Mouse (Mus musculus) left cerebral cortex, postnatal 4 days (tissue): Measurements from ENCODE around the gene Mlf2. TPM values are rescaled to one million over a fixed set of nuclear protein-coding genes. Genes with fewer than 3 reads are reported as not detected.

Source experiments
- DNase-seq: peaks from one replicate; pipeline ENCODE4 v3.0.0-alpha.2; 2022
- intact Hi-C: fragments of 180-260 bp; cut with DNase I; formaldehyde crosslinking; loops from one replicate; pipeline ENCODE4 v1.15.1; 2025
- total RNA-seq, 2 experiments: library from RNA; stranded (reverse); gene quantifications; 2 replicates each; pipeline ENCODE4 v1.2.3; 2021

Gene Mlf2
- total RNA-seq, 2 experiments from 2014 or later: 467 to 469 TPM

DNA sequence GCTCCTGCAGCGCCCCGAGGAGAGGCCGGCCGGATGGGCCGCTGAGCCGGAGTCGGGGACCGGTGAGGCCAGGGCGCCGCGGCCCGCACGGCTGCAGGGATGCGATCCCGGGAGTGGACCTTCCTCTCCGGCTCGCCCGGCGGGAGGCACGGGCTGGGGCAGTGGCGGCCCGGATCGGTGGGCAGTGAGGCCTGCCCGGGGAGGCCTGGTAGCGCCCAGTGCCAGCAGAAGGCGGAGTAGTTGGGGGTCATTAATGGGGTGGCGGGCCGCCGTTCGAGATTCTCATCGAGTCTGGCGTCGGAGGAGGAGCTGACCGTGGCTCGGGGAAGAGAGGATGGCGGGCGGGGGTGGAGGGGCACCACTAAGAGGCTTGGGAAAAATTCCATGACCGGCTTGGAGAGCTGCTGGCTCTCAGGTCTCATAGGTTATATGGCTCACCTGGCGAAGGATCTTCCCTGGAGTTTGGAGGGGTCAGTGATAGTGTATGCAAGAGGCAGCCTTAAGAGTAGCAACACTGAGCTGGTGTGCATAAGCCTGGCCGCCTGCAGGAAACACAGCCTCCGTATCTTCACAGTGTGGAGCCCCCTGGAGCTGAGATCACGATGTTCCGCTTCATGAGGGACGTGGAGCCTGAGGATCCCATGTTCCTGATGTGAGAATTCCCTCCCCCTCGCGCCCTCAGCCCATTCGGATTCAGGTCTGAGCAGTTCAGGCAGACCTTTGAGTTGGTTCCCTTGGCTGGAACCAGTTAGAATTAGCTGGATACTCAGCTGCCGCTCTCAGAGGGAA, 533 bp downstream of the Mlf2 start:
- intact Hi-C loops: loop anchor here (5.0 kb wide), 1 partner anchor 69 kb away; the partner anchor contains the start of gene Gpr162
- peak; percentile 40 for DNase-seq

DNA sequence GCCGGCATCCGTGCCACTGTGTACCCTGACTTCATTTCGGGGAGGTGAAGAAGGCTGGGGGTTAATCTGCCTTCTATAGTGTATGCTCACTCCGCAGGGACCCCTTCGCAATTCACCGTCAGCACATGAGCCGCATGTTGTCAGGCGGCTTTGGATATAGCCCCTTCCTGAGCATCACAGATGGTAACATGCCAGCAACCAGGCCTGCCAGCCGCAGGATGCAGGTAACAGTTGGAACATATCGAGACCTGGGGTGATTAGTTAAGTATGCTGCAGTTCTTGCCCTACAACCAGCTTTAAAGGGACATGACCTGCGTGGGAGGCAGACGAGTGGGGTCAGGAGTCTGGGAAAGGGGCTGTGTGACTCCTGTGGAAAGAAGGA, 1.1 kb downstream of the Mlf2 start:
- peak; percentile 35 for DNase-seq
- intact Hi-C loops: loop anchor here (5.0 kb wide), 1 partner anchor 70 kb away; the partner anchor contains the start of gene Gpr162

DNA sequence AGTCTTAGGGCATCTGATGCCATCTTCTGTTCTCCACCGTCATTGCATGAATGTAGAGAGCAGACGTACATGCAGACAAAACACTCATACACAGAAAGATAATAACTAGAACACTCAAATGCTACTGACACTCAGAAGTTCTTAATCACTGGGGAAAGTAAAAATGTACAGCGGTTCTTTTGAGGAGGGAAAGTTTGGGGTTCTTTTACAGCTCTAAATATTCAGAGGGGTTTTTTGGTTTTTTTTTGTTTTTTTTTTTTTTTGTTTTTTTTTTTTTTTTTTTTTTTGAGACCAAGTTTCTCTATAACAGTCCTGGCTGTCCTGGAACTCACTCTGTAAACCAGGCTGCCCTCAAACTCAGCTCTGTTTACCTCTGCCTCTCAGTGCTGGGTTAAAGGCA, 1.9 kb downstream of the Mlf2 start:
- no peak for DNase-seq
- intact Hi-C loops: loop anchor here (5.0 kb wide), 1 partner anchor 71 kb away; the partner anchor contains the start of gene Gpr162

DNA sequence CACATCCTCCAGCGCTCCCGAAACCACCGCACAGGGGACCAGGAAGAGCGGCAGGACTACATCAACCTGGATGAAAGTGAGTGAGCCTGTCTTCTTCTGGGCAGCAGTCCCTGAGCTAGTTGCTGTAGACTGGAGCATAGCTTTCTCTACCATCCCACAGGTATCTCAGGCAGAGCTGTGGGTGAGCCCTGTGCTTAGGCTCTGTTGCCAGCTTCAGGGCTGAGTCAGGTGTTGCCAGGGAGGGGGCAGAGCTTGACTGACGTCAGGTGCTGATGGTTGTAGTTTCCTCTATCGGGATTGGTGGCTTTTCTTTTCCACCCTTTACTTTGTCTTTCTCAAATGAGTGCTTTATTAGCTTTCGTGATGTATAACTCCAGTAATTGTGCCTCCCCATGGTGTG, 3.5 kb downstream of the Mlf2 start:
- no peak for DNase-seq
- intact Hi-C loops: loop anchor here (5.0 kb wide), 1 partner anchor 72 kb away; the partner anchor contains the start of gene Gpr162

DNA sequence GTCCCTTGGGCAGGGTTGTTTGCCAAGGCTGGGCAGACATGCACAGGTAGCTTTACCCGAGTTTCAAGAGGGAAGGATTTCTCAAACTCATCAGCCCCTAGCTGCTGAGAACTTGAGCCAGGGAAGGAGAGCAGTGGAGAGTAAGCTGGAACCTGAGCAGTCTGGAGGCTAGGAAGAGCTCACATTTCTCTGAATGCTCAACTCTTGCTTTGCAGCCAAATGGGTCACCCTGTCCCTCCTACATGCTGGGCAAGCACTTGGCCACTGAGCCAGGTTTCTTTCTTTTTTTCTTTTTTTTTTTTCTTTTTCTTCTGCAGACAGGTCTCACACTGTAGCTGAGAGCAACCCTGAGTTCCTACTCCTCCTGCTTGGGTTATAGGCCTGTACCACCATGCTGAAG, 5.5 kb downstream of the Mlf2 start:
- intact Hi-C loops: no loop called here
- no peak for DNase-seq

DNA sequence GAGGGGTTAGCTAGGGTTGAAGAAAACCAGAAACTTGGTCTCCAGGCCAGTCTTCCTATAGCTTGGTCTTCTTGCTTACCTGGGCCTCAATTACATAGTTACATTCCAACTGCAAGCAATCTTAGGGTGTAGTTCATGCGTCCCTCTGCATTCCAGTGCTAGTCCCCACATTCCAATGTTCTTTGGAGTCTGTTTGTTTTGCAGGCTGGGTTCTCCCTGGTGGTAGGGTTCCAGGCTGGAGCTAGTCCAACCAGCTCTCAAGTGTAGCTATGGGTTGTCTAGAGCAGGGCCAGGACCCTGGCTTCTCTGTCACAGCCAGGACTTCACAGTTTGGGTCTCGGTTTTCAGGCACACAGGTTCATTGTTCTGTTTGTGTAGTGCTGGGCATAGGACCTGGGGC, 6.3 kb downstream of the Mlf2 start:
- intact Hi-C loops: no loop called here
- no peak for DNase-seq

DNA sequence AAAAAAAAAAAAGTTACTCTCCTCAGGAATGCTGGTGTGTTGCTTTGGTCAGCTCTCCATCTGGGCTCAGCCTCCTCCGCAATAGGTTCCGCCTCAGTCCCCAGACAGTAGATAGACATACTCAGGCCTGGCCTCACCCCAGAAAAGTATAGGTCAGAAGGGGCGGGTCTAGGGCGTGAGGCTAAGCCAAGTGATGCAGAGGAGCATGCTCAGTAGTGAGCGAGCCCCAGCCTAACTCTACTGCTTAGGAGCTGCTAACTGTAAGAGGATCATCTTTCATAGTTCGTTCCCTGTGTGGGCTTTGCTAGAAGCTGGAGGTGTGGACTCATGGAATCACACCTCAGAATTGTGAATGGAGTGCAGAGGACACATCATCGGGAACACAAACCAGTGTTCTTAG, 7.4 kb downstream of the Mlf2 start:
- no peak for DNase-seq
- intact Hi-C loops: no loop called here

DNA sequence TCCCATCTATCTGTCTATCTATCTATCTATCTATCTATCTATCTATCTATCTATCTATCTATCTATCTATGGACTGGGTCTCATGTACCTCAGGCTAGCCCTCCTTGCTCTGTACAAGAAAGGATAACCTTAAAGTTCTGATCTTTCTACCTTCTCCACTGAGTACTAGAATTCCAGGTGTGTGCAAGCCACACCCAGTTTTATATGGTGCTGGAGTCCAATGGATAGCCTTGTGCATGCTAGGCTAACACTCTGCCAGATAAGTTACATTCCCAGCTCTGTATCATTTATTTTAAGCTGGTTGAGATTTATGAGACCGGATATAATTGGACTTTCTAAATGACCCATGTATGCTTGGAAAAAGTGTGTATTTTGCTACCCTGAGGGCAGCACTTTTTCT, 10.5 kb downstream of the Mlf2 start:
- no peak for DNase-seq
- intact Hi-C loops: no loop called here

DNA sequence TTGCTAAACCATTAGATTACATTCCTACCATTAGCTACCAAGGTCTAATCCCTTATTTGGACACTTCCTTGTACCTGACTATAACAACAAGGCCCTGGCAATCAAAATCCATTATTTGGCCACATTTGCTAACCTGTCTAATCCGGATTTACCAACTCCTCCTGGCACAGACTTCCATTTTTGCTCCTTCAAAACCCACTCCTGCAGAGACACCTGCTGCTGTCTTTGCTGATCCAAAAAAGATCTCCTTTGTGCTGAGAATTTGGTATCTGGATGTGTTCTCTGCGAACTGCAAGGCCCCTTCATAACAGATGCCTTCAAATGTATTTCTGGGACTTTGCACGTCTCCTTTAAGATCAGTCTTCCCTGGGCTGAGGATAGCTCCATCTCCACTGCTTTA, 12.3 kb downstream of the Mlf2 start:
- no peak for DNase-seq
- intact Hi-C loops: no loop called here

DNA sequence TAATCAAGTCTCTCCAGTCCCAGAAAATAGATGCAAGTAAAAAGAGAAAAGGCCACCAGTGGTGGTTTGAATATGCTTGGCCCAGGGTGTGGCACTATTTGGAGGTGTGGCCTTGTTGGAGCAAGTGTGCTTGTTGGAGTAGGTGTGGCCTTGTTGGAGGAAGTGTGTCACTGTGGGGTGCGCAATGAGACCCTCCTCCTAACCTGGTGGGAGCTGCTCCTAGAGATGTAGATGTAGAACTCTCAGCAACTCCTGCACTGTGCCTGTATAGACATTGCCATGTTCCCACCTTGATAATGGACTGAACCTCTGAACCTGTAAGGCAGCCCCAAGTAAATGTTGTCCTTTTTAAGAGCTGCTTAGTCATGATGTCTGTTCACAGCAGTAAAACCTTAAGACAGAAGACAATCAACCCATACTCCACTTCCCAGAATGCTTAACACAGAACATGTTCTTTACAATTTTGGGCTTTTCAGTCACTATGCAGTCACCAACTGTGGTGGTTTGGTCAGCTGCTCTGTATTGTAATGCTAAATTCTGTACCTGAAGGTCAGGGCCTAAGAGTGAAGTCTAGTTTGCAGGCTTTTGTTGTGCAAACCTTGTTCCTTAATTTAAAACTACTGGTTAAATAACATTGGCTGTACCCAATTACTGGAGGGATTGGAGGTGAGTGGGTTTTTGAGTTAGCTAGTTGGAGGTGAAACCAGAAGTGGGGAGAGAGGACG, 23.0 kb downstream of the Mlf2 start:
- DNase-seq: no peak
- intact Hi-C loops: no loop called here

DNA sequence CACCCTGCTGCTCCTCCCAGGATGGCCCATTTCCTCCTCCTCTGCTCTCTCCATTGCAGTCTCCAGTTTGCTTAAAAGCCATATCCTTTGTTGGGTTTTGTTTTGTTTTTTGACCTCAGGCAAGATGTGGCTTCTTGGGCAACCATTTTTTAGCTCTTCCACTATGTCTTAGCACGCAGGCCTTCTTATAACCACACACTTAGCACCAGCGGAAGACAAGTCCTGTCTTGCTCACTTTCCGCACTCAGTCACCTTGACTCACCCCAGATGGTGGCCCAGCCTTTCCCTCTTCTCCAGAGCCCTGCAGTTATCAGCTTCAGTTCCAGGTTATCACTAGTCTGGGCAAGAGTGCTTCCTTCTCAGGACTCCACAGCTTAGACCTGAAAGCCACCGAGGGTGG, 24.0 kb downstream of the Mlf2 start:
- DNase-seq: no peak
- intact Hi-C loops: no loop called here

DNA sequence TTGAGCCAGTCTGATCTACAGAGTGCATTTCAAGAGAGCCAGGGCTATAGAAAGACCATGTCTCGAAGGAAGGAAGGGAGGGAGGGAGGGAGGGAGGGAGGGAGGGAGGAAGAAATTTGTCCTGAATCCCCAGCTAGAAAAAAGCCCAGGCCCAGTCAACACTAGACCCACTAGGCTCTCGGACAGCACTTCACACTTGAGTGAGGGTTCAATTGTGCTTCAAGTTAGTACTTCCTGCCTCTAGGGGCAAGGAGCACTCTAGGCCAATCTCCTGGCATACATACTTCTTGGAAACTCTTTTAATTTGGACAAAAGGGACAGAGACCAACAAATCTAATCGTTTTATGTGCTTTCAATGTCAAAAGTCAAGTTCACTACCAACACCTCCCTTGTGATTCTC, 26.9 kb downstream of the Mlf2 start:
- intact Hi-C loops: no loop called here
- DNase-seq: no peak

DNA sequence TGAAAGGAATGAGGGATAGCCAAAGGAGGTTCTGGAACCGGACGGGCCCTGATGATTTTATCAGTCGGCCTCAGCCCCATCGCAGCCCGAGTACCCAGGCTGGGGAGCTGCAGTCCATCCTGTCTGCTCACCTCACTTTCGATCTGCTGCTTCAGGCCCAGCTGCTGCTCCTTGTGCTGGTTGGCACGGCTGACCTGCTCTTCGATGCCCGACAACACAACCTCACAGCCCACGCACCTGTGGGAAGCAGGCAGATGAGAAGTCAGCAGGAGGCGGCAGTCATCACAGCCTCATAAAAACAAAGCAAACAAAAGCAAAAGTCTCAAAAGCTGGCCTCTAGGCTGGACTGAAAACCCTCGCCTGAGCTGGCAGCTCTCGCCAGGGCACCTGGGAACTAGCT, 28.8 kb downstream of the Mlf2 start:
- no peak for DNase-seq
- intact Hi-C loops: no loop called here

DNA sequence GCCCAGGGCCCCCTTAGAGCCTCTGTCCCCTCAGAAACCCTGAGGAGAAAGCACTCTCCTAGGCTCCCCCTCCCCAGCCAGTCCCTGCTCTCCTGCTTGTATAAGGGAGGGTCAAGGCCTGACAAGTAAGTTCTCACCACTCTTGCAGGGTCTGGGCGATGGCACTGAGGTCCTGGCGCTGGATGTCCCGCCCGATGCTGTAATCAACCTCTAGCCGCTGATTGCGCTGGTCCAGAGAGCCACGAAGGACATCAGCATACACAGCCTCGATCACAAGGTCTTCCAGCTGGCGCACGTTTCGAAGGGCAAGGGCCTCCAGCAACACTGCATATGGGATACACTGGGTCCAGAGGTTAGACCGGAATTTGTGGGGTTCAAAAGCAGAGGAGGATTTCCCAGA, 29.8 kb downstream of the Mlf2 start:
- DNase-seq: no peak
- intact Hi-C loops: no loop called here

DNA sequence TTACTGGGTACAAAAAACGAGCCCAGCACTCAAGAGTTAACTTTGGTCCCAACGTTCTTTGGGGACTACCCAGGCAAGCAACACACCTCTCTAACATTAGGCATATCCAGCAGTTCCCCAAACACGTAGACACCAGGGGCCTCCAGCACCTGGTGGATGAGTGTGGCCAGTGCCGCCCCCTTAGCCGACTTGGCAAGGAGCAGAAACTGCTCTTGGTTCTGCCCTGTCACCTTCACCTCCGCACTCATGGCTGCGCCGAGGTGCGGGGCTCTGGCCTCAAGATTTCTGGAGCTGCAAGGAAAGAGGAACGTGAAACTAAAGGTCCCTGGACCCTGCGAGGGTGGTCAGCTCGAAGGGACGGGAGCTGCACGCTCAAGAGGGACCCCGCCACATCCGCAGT, 33.5 kb downstream of the Mlf2 start:
- DNase-seq: peak; percentile 7
- intact Hi-C loops: no loop called here

DNA sequence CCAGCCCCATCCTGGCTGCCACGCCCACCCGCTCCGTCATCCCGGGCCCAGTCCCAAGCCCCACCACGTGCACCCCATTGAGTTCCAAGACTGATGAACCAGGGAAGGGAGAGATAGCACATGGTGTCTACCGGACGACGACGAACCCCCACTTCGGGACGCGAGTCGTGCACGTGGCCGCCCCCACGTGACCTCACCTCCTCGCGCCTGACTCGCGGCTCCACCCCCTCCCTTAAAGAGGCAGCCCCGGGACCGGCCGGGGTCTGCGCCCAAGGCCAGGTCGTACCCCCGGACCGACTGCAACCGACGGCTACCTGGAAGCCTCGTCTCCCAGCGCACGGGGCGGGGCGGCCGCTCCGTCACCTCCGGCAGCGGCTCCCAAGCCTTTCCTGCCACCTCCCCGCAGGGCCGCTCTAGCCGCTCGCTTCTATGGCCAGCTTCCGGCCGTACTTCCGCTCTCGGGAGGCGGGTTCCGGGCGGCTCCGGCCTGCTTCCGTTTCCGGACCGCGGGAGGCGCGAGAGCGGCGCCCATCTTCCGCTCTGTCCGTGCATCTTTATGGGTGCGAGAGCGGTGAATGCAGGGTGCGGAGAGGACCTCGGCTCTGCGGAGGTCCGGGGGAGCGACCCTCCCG, 34.0 kb downstream of the Mlf2 start, which contains the start of gene Cops7a:
TSS of gene Cops7a (minus strand) at position 451 of the 632 bp plus-strand sequence.
- intact Hi-C loops: no loop called here
- DNase-seq: peak; percentile 96

DNA sequence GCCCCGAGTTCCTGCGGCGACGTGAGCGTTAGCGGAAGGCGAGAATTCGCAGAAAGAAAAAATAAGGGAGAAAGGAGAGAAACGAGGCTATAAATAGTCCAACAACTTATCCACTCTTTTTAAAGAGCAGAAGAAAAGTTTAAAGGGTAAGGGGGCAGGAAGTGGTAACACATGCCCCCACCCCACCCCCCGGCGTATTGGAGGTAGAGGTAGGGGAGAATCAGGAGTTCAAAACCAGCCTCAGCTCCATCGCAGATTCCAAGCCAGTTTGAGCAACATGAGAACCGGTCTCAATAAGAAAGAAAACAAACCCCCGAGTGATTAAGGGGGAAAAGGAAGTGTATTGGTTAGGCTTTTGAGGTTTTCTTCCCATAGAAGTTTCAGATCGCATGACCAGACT, 34.6 kb downstream of the Mlf2 start:
- intact Hi-C loops: no loop called here

DNA sequence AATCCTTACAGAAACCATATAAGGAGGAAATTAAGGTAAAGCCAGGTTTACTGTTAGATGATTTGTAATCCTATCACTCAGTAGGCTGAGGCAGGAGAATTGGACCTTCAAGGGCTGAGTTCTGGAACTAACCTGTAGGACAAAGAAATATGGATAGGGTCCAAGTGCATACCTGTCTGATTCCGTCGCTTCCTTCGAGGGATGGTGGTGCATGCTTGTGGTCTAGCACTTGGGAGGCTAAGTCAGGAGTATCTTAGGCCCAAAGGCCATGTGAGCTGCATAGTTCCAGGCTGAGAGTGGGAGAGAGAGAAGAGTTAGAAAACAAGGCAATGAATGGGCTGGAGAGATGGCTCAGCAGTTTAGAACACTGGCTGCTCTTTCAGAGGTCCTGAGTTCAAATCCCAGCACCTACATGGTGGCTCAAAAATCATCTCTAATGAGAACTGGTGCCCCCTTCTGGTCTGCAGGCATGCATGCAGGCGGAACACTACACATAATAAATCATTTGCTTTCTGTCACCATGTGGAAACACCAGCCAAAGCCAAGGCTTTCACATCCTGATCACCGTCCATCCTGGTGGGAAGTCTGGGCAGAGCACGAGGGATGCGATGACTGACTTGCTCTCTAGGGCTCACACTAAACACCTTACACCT, 35.4 kb downstream of the Mlf2 start:
- no peak for DNase-seq
- intact Hi-C loops: no loop called here

More for the DNA sequence above, 34.6 kb downstream of the Mlf2 start:
- DNase-seq: peak; percentile 11

DNA sequence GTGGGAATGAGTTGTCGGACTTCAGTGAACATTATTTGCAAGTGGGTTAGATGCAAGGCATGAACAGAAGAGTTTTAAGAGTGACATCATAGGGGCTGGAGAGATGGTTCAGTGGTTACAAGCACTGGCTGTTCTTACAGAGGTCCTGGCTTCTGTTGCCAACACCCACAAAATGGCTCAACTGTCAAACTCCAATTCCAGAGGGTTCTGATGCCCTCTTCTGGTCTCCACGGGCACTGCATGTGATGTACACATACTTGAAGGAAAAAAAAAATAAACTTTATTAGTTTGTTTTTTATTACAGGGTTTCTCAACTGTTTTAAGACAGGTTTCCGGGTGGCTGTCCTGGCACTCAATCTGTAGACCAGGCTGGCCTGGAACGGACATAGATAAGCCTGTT, 36.6 kb downstream of the Mlf2 start:
- DNase-seq: peak; percentile 53
- intact Hi-C loops: no loop called here
